Mouse (Mus musculus) layer of hippocampus, adult 18-20 months (tissue): ENCODE results near the gene Epha6. TPM values are rescaled to one million over a fixed set of nuclear protein-coding genes. Genes with fewer than 3 reads are reported as not detected.

ENCODE experiments used
- DNase-seq, 2 experiments: peaks; one replicate each; pipeline ENCODE4 v3.0.0; 2022; ENCODE audit warnings: low spot score in 2 of 2
- microRNA-seq, 2 experiments: library from miRNA; unstranded; fragments of <30 nt; microRNA quantifications; one replicate each; pipeline ENCODE4 v1.2.0; 2021
- total RNA-seq, 2 experiments: library from RNA; stranded (reverse); gene quantifications; 2 replicates each; pipeline ENCODE4 v1.2.3; 2021

Gene Epha6
- total RNA-seq, 2 experiments from 2014 or later: 147 to 189 TPM

DNA sequence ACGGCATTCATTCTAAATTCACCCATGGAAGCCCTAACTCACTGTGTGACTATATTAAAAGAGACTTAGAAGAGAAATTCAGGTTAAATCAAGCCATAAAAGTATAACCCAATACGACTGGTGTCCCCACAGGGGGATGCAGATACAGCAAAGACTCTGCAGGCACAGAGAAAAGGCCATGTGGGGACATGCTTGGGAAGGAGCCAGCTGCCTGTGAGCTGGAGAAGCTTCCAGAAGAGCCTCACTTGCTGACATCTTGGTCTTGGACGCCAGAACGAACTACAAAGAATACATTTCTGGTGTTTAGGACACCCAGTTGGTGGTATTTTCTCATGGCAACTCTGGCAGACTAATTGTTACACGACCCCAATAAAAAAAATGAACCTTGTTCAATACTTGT lies 920.2 kb downstream of the Epha6 start:
- no peak for DNase-seq

- DNase-seq: peak; percentile 71 to 93
Observed at GRCm38 (mm10) chr16:59683434-59683833, 921.9 kb downstream of the Epha6 start.

DNA sequence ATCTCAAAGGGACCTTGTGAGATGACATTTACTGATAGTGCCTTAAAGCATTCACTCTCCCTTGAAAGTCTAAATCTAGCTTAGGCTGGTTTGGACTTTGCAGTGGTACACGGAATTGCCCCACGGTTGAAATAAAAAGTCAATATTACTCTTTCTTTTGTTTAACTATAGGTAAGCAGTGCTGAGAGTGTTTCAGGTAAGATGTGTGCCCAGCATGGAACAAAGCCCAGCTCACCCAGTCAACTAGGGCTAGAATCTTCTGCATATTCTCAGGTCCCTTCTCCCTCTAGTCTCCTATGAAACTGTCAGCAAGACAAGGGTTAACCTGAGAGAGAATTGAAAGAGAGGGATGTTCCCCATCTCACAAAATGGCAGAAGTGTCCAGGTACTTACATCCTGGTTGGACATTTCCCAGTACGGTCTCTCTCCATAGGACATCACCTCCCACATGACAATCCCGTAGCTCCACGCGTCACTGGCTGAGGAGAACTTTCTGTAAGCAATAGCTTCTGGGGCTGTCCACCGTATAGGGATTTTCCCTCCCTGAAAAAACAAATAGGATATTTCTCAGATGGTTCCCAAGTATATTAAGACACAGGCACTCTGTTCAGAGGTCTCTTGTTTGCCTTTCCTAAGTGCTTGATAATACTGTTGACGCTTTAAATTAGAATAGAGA lies 923.0 kb downstream of the Epha6 start:
- no peak for DNase-seq

- no peak for DNase-seq
Observed at GRCm38 (mm10) chr16:59666938-59667337, 938.4 kb downstream of the Epha6 start.

- no peak for DNase-seq
Observed at GRCm38 (mm10) chr16:59643766-59644165, 961.6 kb downstream of the Epha6 start.

GRCm38 (mm10) chr16:59639985-59640384 lies 965.3 kb downstream of the Epha6 start:
- DNase-seq: no peak

DNA sequence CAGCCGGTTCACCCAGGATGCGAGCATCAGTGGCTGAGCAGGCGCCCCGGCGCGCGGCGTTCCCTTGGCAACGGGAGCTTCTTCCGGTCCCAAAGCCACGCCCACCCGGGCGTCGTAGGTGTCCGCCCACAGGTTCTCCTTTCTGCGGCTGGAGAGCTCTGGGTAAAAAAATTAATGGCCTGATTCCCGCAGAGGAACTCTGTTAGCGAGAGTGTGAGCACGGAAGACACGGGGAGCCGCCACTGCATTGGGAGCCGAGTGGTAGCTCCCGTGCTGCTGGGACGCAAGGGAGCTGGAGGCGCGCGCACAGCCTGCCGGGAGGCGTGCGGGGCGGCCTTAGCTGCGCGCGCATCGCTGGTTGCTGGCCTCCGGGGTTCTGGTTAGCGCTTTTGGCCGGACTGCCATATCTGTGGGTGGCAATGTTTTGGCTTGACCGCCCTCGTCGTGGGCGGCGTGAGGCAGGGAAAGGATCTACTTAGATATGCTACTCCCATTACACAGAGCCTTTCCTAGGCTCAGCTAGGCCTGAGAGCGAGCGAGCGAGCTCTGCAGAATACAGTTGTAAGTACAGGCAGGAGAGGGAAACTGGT lies 966.1 kb downstream of the Epha6 start, which contains the start of gene Arl6:
Arl6 (minus strand) TSS at position 290 of the 590 bp plus-strand sequence.
- peak; percentile 93 to 97 for DNase-seq

- DNase-seq: no peak
Observed at GRCm38 (mm10) chr16:59634598-59634997, 970.7 kb downstream of the Epha6 start.

DNA sequence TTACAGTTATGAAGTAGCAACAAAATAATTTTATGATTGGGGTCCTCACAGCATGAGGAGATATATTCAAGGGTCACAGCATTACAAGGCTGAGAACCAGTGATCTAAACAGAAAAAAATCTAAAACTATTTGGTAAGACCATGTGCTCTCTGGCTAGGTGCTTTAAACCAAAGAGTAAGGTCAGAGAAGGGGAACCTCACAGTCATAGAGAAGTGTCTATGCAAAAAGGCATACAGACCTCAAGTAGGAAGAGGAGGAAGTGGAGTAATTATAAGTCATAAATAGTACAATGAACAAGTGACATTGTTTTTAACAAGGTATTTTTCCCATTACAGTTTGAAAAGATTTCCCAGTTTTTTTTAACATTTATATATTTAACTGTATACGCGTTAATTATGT lies 983.8 kb downstream of the Epha6 start:
- DNase-seq: no peak

DNA sequence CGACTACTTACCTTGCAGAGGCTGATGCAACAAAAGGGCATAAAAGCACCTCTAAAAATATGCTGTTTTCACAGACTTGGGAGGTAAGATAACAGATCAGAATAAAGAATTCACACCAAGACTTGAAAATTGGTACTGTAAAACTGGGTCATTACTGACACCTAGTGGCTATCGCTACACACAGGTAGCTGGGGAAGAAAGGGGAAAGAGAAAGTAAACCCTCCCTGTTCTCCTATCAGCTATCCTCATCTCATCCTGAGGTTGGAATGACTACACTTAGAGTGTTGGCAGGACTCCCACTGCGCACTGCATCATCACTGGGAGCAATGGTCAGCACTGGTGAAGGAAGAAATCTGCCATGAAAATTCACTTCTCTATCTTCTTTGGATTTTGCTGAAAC lies 988.2 kb downstream of the Epha6 start:
- DNase-seq: peak in 1 of 2 experiments; percentile 61

GRCm38 (mm10) chr16:59615675-59616074 lies 989.7 kb downstream of the Epha6 start:
- no peak for DNase-seq

DNA sequence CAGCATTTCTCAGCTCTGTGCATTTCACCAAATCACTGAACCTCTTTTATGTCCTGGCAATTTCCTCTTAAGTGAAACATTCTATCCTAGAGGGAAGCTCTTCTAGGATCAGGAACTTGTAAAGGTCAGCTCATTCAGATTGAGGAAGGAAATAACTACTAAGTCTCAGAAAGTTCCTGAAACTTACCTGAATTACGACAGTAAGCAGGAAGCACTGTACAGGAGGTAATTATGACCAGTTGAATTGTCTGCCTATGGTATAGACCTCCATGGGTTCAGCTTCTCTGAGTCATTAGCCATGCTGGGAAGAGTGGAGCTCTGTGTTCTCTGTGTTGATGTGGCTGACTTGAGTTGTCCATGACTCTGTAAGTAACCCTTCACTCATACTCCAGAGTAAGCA lies 994.6 kb downstream of the Epha6 start:
- no peak for DNase-seq

- DNase-seq: peak; percentile 11 to 31
Observed at GRCm38 (mm10) chr16:59604078-59604781, 1001.1 kb downstream of the Epha6 start.

Small RNA genes within 50 kb of the gene (microRNA-seq; reads per million reads assigned to microRNA genes)
- gene Gm24755: 0 reads per million in 2 experiments
